Mouse (Mus musculus) cerebellum, postnatal 14 days (tissue): Measurements from ENCODE around the gene Ubfd1.

Experiments
- DNase-seq, 2 experiments: peaks; one replicate each; pipeline ENCODE4 v3.0.0; 2021; ENCODE audit warnings: mixed read lengths in 2 of 2

Gene Ubfd1

DNA sequence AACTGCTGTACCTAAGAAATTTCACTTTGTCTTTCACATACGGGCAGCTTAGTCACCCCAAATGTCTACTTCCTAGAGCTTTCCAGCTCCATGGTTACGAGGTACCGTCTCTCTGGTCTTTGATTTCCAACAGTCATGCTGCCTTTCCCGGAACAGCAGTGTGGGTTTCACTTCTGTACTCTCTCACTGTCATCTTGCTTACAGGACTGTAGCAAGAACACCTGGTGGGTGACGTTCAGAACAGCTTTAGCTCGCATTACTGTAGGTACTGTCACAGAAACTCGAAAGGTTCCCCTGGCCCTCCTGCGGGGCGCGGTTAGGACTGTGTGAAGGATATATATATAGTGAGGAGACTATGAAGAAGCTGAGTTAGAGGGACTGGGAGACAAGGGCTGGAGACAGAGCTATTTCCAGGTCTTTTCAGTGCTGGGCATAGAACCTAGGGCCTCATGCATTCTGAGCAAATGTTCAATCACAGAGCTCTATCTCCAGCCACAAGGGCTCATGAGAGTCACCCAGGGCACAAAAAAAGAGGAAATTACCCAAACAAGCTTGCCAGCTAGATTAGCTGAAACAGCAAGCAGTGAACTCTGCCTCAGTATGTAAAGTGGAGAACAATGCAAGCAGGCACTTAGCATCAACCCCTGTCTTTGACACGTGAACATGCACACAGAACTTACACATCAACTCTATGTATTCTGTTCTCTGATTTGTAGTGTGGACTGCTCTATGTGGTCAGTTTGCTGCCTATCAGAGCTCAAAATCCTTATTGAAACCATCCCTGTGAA, 20.4 kb downstream of the Ubfd1 start:
- no peak for DNase-seq

DNA sequence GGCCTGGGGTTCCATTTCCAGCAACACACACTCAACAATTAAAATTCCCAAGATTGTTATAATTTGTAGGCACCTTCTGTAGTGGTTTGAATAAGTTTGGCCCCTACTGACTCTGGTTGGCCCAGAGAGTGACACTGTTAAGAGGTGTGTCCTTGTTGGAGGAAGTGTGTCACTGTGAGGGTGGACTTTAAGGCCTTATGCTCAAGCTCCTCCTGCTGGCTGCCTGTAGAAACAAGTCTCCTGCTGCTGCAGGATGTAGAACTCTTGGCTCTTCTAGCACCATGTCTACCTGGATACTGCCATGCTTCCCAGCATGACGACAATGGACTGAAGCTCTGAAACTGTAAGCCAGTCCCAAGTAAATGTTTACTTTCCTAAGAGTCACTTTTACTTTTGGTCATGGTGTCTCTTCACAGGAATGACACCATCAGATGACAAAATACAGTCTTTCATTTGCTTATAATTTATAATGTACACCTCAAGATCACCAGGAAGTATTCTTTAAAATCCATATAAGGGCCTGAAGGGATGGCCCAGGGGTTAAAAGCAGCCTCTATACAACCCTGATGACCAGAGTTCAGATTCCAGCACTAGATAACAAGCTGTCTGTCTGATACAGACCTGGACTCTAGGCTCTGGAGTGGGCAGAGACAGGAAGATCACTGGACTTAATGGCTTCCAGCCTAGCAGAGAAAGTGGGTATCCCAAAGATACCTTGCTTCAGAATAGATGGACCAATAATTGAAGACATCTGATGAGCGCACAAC, 27.8 kb downstream of the Ubfd1 start:
- DNase-seq: no peak

DNA sequence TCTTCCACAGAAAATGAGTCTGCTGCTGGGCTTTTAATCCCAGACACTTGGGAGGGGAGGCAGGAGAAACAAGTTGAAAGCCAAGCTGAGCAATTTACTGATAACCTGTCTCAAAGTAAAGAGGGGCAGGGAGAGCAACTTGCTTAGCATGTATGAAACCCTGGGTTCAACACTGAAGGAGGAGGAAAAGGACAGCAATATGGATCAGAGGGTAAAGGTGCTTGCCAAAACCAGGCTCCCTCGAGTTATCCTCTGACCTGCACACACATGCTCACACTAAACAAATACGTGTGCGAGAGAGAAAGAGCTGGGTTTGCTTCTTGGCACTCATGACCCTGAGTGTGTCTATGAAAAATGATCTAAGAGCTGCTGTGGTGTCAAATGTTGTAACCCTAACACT, 31.0 kb downstream of the Ubfd1 start:
- DNase-seq: no peak

GRCm38 (mm10) chr7:122099222-122099621, 32.2 kb downstream of the Ubfd1 start:
- DNase-seq: peak; percentile 62 to 64

DNA sequence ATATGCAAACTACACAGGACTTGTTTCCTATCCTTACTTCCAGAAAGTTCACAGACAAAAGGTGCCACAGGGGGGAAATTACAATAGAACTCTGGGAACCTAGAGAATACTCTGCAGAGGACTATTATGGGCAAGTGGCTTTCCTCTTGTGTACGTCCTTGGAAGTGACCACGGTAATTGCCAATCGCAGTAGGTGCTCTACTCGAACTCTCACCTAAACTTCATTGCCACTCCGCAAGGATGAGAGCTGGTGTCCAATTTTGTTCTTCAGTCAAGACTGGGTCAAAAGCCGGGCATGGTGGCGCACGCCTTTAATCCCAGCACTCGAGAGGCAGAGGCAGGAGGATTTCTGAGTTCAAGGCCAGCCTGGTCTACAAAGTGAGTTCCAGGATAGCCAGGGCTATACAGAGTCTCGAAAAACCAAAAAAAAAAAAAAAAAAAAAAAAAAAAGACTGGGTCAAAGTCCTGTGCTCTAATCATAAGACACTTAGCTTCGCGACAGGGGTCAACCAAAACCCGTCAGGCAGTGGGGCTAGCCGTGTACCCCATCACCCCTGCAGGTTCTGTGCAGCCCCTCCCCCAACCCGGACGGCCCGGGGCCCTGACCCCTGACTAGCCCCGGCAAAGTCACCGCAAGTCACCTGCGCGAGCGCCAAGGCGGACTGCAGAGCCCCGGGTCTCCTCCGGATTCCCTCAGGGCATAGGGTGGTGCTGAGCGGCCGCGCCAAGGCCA, 34.2 kb downstream of the Ubfd1 start:
- DNase-seq: peak in 1 of 2 experiments; percentile 73

- peak; percentile 89 to 92 for DNase-seq
Measured at GRCm38 (mm10) chr7:122101747-122102244, 34.8 kb downstream of the Ubfd1 start, which contains the start of gene Ndufab1. Ndufab1 (minus strand) TSS chr7:122101886.

DNA sequence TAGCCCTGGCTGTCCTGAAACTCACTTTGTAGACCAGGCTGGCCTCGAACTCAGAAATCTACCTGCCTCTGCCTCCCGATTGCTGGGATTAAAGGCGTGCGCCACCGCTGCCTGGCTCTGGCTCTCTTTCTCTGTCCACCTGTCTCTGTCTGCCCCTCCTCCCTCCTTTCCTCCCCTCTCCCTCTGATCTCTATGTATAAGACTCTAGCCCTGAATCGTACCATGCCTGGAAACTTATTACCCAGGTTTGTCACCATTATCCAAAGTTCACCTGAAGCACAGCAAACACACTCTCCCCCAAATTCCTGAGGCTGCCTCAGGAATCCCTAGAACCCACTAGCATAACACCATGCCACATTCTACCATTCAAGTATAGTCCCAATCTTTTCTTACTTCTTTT, 41.2 kb downstream of the Ubfd1 start:
- no peak for DNase-seq

- no peak for DNase-seq
Measured at GRCm38 (mm10) chr7:122123518-122123917, 56.5 kb downstream of the Ubfd1 start.

DNA sequence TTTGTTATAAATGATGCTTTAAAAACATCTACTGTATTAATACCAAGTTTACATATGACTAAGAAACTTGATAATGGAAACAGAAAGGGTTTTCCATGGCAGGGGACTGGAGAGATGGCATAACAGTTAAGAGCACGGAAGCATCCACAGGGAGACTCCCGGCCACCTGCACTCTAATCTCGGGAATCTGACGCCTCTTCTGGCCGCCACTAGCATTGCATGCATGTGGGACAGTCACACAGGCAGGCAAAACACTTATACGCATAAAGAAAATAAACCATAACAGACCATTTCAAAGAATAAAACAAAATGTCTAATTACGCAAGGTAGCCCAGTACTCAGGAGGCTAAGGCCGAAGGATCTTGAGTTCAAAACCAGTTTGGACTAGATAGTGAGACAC, 58.7 kb downstream of the Ubfd1 start:
- DNase-seq: no peak

GRCm38 (mm10) chr7:122126946-122127345, 60.0 kb downstream of the Ubfd1 start:
- DNase-seq: no peak
